Mouse (Mus musculus) left cerebral cortex, postnatal 14 days (tissue): ENCODE data around the gene 5730522E02Rik. TPM values are rescaled to one million over a fixed set of nuclear protein-coding genes. Genes with fewer than 3 reads are reported as not detected.

ENCODE experiments used
- DNase-seq, 2 experiments: peaks; one replicate each; pipeline ENCODE4 v3.0.0; 2021 to 2022; ENCODE audit warnings: low spot score in 2 of 2, mixed read lengths in 1 of 2
- intact Hi-C: fragments of 180-260 bp; cut with DNase I; formaldehyde crosslinking; loops from one replicate; pipeline ENCODE4 v1.15.1; 2025
- microRNA-seq, 2 experiments: library from miRNA; unstranded; fragments of <30 nt; microRNA quantifications; one replicate each; pipeline ENCODE4 v1.2.0; 2022
- total RNA-seq, 2 experiments: library from RNA; stranded (reverse); gene quantifications; 2 replicates each; pipeline ENCODE4 v1.2.3; 2021

Gene 5730522E02Rik
- total RNA-seq, 2 experiments from 2014 or later = 11.6 to 14.8 TPM

DNA sequence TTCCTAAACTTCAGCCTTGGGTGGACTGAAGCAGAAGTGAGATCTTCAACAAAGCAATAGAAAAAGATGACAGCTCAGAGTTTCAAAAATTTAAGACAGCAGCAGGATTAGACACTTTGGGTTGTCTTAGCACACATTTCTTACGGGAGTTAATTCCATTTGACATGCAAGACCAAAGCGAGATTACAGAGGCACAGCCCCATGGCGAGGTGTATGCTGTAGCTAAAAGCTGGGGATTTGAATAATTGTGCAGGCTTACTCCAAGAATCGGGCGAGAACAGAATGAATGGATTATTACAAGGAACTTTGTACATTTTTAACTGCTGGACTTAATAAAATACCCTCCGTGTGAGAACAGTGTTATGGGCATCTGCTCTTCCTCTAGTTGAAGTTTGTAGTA, 615.3 kb downstream of the 5730522E02Rik start:
- no peak for DNase-seq
- intact Hi-C loops = no loop called here

DNA sequence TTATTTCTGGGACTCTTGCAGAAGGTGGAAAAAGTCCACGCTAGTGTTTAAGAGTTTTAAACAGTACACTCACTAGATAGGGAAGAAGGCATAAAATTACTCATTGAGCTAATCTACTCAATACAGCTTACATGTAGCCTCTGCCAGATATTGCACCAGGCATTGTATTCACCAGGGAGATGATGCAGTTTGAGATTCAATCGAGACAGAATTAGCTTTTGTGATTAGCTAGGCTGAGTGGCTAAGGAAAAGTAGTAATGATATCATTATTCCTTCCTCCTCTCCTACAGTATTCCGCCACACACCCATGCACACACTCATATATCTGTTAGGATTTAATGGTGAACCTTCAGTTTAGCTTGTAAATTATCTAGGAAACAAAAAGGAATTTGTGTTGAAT, 615.8 kb downstream of the 5730522E02Rik start:
- intact Hi-C loops = no loop called here
- DNase-seq = no peak

DNA sequence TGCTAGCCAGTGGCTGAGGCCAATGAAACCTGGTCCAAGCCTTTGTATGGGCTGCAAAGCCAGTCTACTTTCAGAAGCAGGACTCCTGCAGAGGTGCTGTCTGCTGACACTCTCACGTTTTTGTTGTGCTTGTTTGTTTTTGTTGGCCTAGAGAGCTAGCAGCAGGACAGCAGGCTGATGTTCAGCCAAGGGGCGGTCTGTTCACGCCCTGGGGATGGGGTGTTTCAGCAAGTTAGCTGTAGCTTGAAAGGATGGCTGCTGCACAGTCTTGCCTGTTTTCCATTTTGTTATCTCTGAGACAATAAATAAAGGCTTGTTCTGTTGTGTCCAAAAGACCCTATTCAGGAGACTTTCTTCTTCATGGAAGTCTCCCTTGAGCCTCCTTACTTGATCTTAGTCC, 618.3 kb downstream of the 5730522E02Rik start:
- intact Hi-C loops = no loop called here
- no peak for DNase-seq

DNA sequence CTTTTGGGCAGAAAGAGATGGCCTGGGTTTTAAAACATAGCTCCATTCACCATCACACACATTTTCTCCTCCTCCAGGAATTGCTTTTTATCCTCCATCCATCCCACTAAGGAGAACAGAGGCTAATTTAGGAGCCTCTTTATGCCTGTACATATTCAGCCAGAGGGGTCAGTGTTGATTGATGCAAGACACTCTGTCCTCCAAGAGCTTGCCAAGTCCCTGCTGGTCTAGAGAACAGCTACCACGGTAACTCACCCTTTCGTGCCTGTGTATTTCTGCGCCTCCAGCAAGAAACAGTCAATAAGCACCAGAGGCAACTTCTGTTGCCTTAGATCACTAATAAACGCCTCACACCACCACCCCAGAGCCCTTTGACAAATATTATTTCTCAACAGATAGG, 620.3 kb downstream of the 5730522E02Rik start:
- DNase-seq = no peak
- intact Hi-C loops = no loop called here

DNA sequence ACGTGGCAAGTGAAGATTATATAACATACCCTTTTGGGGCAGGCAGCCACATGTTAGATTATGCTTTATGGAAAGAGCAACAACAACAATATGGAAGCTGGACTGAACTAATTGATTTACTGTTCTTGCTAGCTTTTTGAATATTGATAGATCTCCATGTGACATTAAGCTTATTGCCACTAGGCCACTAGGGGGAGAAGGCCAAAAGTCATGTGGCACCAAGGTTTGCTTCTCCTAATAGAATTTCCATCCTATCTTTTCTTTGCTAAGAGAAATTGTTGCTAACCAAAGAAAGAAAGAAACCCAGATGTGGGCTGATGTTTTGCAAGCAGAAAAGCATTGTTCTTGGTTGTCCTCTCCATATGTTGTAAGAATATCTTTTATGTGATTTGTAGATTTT, 621.1 kb downstream of the 5730522E02Rik start:
- intact Hi-C loops = no loop called here
- DNase-seq = no peak

DNA sequence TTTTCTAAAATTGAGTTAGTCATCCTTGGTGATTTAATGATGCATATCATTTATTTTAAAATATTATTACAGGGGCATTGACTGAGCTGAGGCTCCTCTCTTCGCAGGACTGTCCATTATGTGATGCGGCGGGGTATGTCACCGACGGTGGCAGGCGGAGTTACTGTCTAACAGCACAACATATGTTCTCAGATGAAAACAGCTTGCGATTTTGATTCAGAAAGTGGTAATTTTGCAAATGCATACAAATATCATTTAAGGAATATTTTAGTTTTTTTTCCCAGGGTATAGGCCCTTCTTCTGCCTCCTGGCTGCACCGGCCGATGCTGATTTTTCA, 636.5 kb downstream of the 5730522E02Rik start:
- DNase-seq = no peak

DNA sequence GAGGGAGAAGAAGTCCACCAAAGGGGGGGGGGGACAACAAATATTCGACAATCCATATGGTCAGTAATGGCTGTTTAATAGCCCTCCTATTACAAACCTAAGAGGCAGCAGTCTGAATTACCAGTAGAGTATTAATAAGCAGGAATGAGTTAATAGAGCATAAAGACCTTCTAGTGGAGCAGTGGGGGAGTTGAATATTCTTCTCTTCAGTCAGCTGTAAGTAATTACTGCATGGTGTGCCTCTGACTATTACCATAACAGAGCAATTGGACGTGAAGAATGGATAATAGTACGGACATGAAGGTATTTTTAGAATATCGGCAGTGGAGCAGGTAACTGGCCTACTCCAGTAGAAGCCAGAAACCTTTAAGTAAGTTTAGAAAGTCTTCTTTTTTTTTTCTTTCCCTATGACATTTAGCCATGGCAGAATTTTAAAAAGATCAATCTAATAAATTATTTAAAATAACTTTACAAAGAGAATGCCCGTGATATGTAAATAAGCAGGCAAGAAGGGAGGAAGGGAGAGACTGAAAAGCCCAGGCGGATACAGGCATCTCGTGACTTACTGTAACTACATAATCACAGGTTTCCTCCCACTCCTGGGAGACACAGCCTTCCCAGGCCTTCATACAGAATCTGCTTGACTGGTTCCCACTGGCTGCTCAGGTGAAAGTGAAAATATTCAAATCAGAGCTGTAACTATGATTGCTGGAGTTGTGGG, 637.0 kb downstream of the 5730522E02Rik start:
- no peak for DNase-seq
- intact Hi-C loops = no loop called here

More for the DNA sequence above, 636.5 kb downstream of the 5730522E02Rik start:
- intact Hi-C loops = no loop called here

DNA sequence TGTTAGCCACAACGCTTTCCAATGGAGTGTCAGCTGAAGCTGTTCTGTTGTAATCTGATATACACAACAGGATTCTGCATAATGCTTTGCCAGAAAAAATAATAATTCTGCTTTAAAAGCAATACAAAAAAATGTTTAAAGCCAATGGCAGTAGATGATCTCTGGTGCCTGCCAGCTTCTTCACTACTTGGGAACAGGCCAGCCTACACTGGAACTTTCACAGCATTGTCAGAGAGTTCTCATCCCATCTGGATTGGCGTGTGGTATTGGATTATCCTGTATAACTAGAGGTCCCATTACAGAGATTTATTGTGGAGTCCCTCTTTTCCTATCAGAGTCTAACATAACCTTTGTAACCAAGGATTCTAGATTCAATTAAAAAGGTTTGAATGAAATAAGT, 639.2 kb downstream of the 5730522E02Rik start:
- DNase-seq = no peak
- intact Hi-C loops = no loop called here

Small RNA genes lying within 50 kb of the gene (microRNA-seq; reads per million reads assigned to microRNA genes)
- gene Mir6372 = 0 reads per million in 2 experiments

Other genes starting within 250 kb of the 5730522E02Rik start
- gene Fancl, start 175.4 kb upstream of the 5730522E02Rik start, total RNA-seq = 10 to 100 TPM in 1 of 2 experiments, 1 to 10 TPM in 1; 8.6 to 10.6 TPM